Mouse (Mus musculus): ENCODE measurements around the gene Pold4. TPM values are rescaled to one million over a fixed set of nuclear protein-coding genes. Genes with fewer than 3 reads are reported as not detected.

The Pold4 gene
- polyA plus RNA-seq, 1 experiment = not detected

- Histone ChIP-seq H3K27ac (ENCODE audit: insufficient read depth, low read depth, low read length) (no peak overlapping the region), H3K4me1 (ENCODE audit: control insufficient read depth, insufficient read depth, low read length) (peaks cover 10% of the 10 kb centered on the region), H3K4me3 (ENCODE audit: insufficient read depth, low read depth, low read length) (no peak overlapping the region)
- no peak for TF ChIP-seq POLR2A (IDR thresholded peaks at IDR 0.05; ENCODE audit: insufficient read depth, low read depth, low read length)
- TF ChIP-seq CTCF (IDR thresholded peaks at IDR 0.05; ENCODE audit: insufficient read depth, low read depth, low read length) = no peak
- WGBS = 88% methylated on average over 6 of the region's 6 CpGs
Measured at GRCm38 (mm10) chr19:4270187-4270586, 38.5 kb downstream of the Pold4 start.

GRCm38 (mm10) chr19:4270972-4271371, 39.3 kb downstream of the Pold4 start:
- WGBS = 96% methylated on average over 11 of the region's 11 CpGs
- H3K27ac ChIP-seq (ENCODE audit: insufficient read depth, low read depth, low read length) = no peak overlapping the region
- H3K4me1 ChIP-seq (ENCODE audit: control insufficient read depth, insufficient read depth, low read length) = peaks cover 10% of the 10 kb centered on the region
- TF ChIP-seq CTCF (IDR thresholded peaks at IDR 0.05; ENCODE audit: insufficient read depth, low read depth, low read length) = no peak
- no peak for TF ChIP-seq POLR2A (IDR thresholded peaks at IDR 0.05; ENCODE audit: insufficient read depth, low read depth, low read length)
- H3K4me3 ChIP-seq (ENCODE audit: insufficient read depth, low read depth, low read length) = no peak overlapping the region

DNA sequence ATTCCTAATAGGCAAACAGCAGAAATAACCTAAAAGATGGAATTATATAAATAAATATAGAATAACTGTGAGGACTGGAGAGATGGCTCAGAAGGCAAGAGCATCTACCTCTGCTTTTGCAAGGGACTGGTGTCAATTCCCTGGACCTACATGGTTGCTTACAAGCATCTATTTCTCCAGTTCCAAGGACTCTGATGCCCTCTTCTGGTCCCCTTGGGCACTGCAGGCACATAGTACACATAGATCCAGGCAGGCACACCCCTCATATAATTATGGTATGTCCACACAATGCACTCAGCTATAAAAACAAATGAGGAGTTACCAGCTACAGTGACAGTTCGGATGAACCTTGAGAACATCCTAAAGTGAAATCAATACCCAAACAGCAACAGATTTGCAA, 47.8 kb downstream of the Pold4 start:
- Histone ChIP-seq H3K27ac (ENCODE audit: insufficient read depth, low read depth, low read length) (no peak overlapping the region), H3K4me3 (ENCODE audit: insufficient read depth, low read depth, low read length) (no peak overlapping the region), H3K4me1 (ENCODE audit: control insufficient read depth, insufficient read depth, low read length) (peaks cover 15% of the 10 kb centered on the region)
- WGBS = 96% methylated on average over 1 of the region's 1 CpGs
- TF ChIP-seq CTCF (IDR thresholded peaks at IDR 0.05; ENCODE audit: insufficient read depth, low read depth, low read length) (no peak), POLR2A (IDR thresholded peaks at IDR 0.05; ENCODE audit: insufficient read depth, low read depth, low read length) (no peak)

- Histone ChIP-seq H3K4me3 (ENCODE audit: insufficient read depth, low read depth, low read length) (no peak overlapping the region), H3K4me1 (ENCODE audit: control insufficient read depth, insufficient read depth, low read length) (peaks cover 15% of the 10 kb centered on the region), H3K27ac (ENCODE audit: insufficient read depth, low read depth, low read length) (no peak overlapping the region)
- TF ChIP-seq POLR2A (IDR thresholded peaks at IDR 0.05; ENCODE audit: insufficient read depth, low read depth, low read length) (no peak), CTCF (IDR thresholded peaks at IDR 0.05; ENCODE audit: insufficient read depth, low read depth, low read length) (no peak)
- WGBS = 98% methylated on average over 9 of the region's 9 CpGs
Measured at GRCm38 (mm10) chr19:4280425-4280824, 48.7 kb downstream of the Pold4 start.

GRCm38 (mm10) chr19:4282898-4283553, 51.3 kb downstream of the Pold4 start, which contains the start of gene Ankrd13d:
Gene Ankrd13d, minus strand, starts transcription at chr19:4283137.
- peak; percentile 30; the same call in 1 of the 2 replicates for TF ChIP-seq POLR2A (IDR thresholded peaks at IDR 0.05; ENCODE audit: insufficient read depth, low read depth, low read length)
- peak; percentile 83 for TF ChIP-seq CTCF (IDR thresholded peaks at IDR 0.05; ENCODE audit: insufficient read depth, low read depth, low read length)
- Histone ChIP-seq H3K4me1 (ENCODE audit: control insufficient read depth, insufficient read depth, low read length) (peaks cover 18% of the 10 kb centered on the region), H3K27ac (ENCODE audit: insufficient read depth, low read depth, low read length) (peak within 1 kb of the TSS; percentile 2; the same call in 1 of the 2 replicates), H3K4me3 (ENCODE audit: insufficient read depth, low read depth, low read length) (peak within 1 kb of the TSS; percentile 81)
- WGBS = 0% methylated on average over 50 of the region's 50 CpGs

Other genes starting within 250 kb of the Pold4 start
- gene Acy3, start 245.3 kb upstream of the Pold4 start, polyA plus RNA-seq (2012; ENCODE audit: insufficient read depth, insufficient read length, low replicate concordance, missing spikeins) = not detected in 2 replicates
- not detected in 2 replicates for gene Tbx10, start 239.1 kb upstream of the Pold4 start, polyA plus RNA-seq (2012; ENCODE audit: insufficient read depth, insufficient read length, low replicate concordance, missing spikeins)
- gene Nudt8, start 231.3 kb upstream of the Pold4 start, polyA plus RNA-seq (2012; ENCODE audit: insufficient read depth, insufficient read length, low replicate concordance, missing spikeins) = not detected in 2 replicates
- gene Gm49405, start 231.3 kb upstream of the Pold4 start, polyA plus RNA-seq (2012; ENCODE audit: insufficient read depth, insufficient read length, low replicate concordance, missing spikeins) = not detected in 2 replicates
- gene Doc2g, start 228.6 kb upstream of the Pold4 start, polyA plus RNA-seq (2012; ENCODE audit: insufficient read depth, insufficient read length, low replicate concordance, missing spikeins) = not detected in 2 replicates
- 777 TPM in 1 of 2 replicates, not detected in the other for gene Ndufv1, start 219.1 kb upstream of the Pold4 start, polyA plus RNA-seq (2012; ENCODE audit: insufficient read depth, insufficient read length, low replicate concordance, missing spikeins)
- not detected in 2 replicates for gene Gstp1, start 193.9 kb upstream of the Pold4 start, polyA plus RNA-seq (2012; ENCODE audit: insufficient read depth, insufficient read length, low replicate concordance, missing spikeins)
- not detected in 2 replicates for gene Gstp2, start 185.9 kb upstream of the Pold4 start, polyA plus RNA-seq (2012; ENCODE audit: insufficient read depth, insufficient read length, low replicate concordance, missing spikeins)
- gene Gstp3, start 172.3 kb upstream of the Pold4 start, polyA plus RNA-seq (2012; ENCODE audit: insufficient read depth, insufficient read length, low replicate concordance, missing spikeins) = not detected in 2 replicates
- not detected in 2 replicates for gene Cabp2, start 150.3 kb upstream of the Pold4 start, polyA plus RNA-seq (2012; ENCODE audit: insufficient read depth, insufficient read length, low replicate concordance, missing spikeins)
- gene Cdk2ap2, start 134.7 kb upstream of the Pold4 start, polyA plus RNA-seq (2012; ENCODE audit: insufficient read depth, insufficient read length, low replicate concordance, missing spikeins) = not detected in 2 replicates
- not detected in 2 replicates for gene Pitpnm1, start 131.9 kb upstream of the Pold4 start, polyA plus RNA-seq (2012; ENCODE audit: insufficient read depth, insufficient read length, low replicate concordance, missing spikeins)
- not detected in 2 replicates for gene Aip, start 106.0 kb upstream of the Pold4 start, polyA plus RNA-seq (2012; ENCODE audit: insufficient read depth, insufficient read length, low replicate concordance, missing spikeins)
- gene Gpr152, start 92.1 kb upstream of the Pold4 start, polyA plus RNA-seq (2012; ENCODE audit: insufficient read depth, insufficient read length, low replicate concordance, missing spikeins) = not detected in 2 replicates
- gene Cabp4, start 87.9 kb upstream of the Pold4 start, polyA plus RNA-seq (2012; ENCODE audit: insufficient read depth, insufficient read length, low replicate concordance, missing spikeins) = not detected in 2 replicates
- not detected in 2 replicates for gene Coro1b, start 83.3 kb upstream of the Pold4 start, polyA plus RNA-seq (2012; ENCODE audit: insufficient read depth, insufficient read length, low replicate concordance, missing spikeins)
- 485 TPM in 1 of 2 replicates, not detected in the other for gene Ptprcap, start 78.3 kb upstream of the Pold4 start, polyA plus RNA-seq (2012; ENCODE audit: insufficient read depth, insufficient read length, low replicate concordance, missing spikeins)
- gene Rps6kb2, start 68.5 kb upstream of the Pold4 start, polyA plus RNA-seq (2012; ENCODE audit: insufficient read depth, insufficient read length, low replicate concordance, missing spikeins) = not detected in 2 replicates
- not detected in 2 replicates for gene Carns1, start 56.4 kb upstream of the Pold4 start, polyA plus RNA-seq (2012; ENCODE audit: insufficient read depth, insufficient read length, low replicate concordance, missing spikeins)
- gene Tbc1d10c, start 40.6 kb upstream of the Pold4 start, polyA plus RNA-seq (2012; ENCODE audit: insufficient read depth, insufficient read length, low replicate concordance, missing spikeins) = 247 TPM in 1 of 2 replicates, not detected in the other
- gene Ppp1ca, start 39.8 kb upstream of the Pold4 start, polyA plus RNA-seq (2012; ENCODE audit: insufficient read depth, insufficient read length, low replicate concordance, missing spikeins) = 405 and 768 TPM in 2 replicates
- not detected in 2 replicates for gene Rad9a, start 30.2 kb upstream of the Pold4 start, polyA plus RNA-seq (2012; ENCODE audit: insufficient read depth, insufficient read length, low replicate concordance, missing spikeins)
- gene Clcf1, start 17.7 kb upstream of the Pold4 start, polyA plus RNA-seq (2012; ENCODE audit: insufficient read depth, insufficient read length, low replicate concordance, missing spikeins) = not detected in 2 replicates
- not detected in 2 replicates for gene AC109138.7, start 17.5 kb upstream of the Pold4 start, polyA plus RNA-seq (2012; ENCODE audit: insufficient read depth, insufficient read length, low replicate concordance, missing spikeins)
- not detected in 2 replicates for gene Ssh3, start 37.3 kb downstream of the Pold4 start, polyA plus RNA-seq (2012; ENCODE audit: insufficient read depth, insufficient read length, low replicate concordance, missing spikeins)
- gene Ankrd13d, start 51.2 kb downstream of the Pold4 start, polyA plus RNA-seq (2012; ENCODE audit: insufficient read depth, insufficient read length, low replicate concordance, missing spikeins) = not detected in 2 replicates
- gene Grk2, start 74.3 kb downstream of the Pold4 start, polyA plus RNA-seq (2012; ENCODE audit: insufficient read depth, insufficient read length, low replicate concordance, missing spikeins) = 210 TPM in 1 of 2 replicates, not detected in the other
- 282 TPM in 1 of 2 replicates, not detected in the other for gene Kdm2a, start 166.4 kb downstream of the Pold4 start, polyA plus RNA-seq (2012; ENCODE audit: insufficient read depth, insufficient read length, low replicate concordance, missing spikeins)
- gene Rhod, start 207.5 kb downstream of the Pold4 start, polyA plus RNA-seq (2012; ENCODE audit: insufficient read depth, insufficient read length, low replicate concordance, missing spikeins) = not detected in 2 replicates
- gene Syt12, start 245.5 kb downstream of the Pold4 start, polyA plus RNA-seq (2012; ENCODE audit: insufficient read depth, insufficient read length, low replicate concordance, missing spikeins) = not detected in 2 replicates

All from olfactory bulb, adult 2 months (tissue).